Mouse (Mus musculus) adipose tissue, adult 10 weeks (tissue): ENCODE measurements around the gene Cwc22. TPM values are rescaled to one million over a fixed set of nuclear protein-coding genes. Genes with fewer than 3 reads are reported as not detected.

Experiments used
- polyA plus RNA-seq: library from polyadenylated mRNA; stranded (reverse); fragments of 350-450 nt; fragmentation: Illumina TruSeq; extraction: RNeasy Lipid Tissue Mini Kit (QIAGEN cat#74804); gene quantifications from one replicate; pipeline ENCODE4 v1.2.3, GENCODE M21; 2014; ENCODE audit warnings: low read depth, low replicate concordance

The Cwc22 gene
- 23.9 TPM for polyA plus RNA-seq

GRCm38 (mm10) chr2:77945596-77946485 is at the start of gene Cwc22:
Gene Cwc22 (minus strand): TSS chr2:77946375.

Other genes with a start within 250 kb of the Cwc22 start
- gene Zfp385b, start 126.7 kb downstream of the Cwc22 start, polyA plus RNA-seq: 7.2 TPM